Mouse (Mus musculus): ENCODE measurements at regions not wholly inside any gene's neighbourhood (a gene's known extent, or its start where the extent isn't known, plus 50 kb on each side); places are given as distances from the start of the nearest gene placed in this dataset.
"Not testable (repeated sequence)": the region's sequence is repeated elsewhere in the genome, so short reads cannot be mapped to it uniquely, and the experiment has no call there.

- H3K27me3 ChIP-seq (ENCODE audit: control insufficient read depth, insufficient read depth, low read length) = no peaks in the 10 kb centered on the region
- no peak overlapping the region for H3K9ac ChIP-seq (replicated peaks; ENCODE audit: low read depth, low read length)
- no peak overlapping the region for H3K4me2 ChIP-seq (ENCODE audit: low read depth, low read length)
- no peaks in the 10 kb centered on the region for H3K4me1 ChIP-seq (ENCODE audit: control insufficient read depth, insufficient read depth, low read length)
- H3K27ac ChIP-seq (ENCODE audit: low read depth, low read length) = no peak overlapping the region
- no peak overlapping the region for H3K4me3 ChIP-seq (ENCODE audit: low read depth, low read length)
- ATAC-seq (ENCODE audit: low read depth) = peak; percentile 54; the same call in 1 of the 2 replicates
- H3K9me3 ChIP-seq (ENCODE audit: control insufficient read depth, low read length) = no peaks in the 10 kb centered on the region
- 10% methylated on average over 3 of the region's 3 CpGs for WGBS
- no peaks in the 10 kb centered on the region for H3K36me3 ChIP-seq (ENCODE audit: control insufficient read depth, insufficient read depth, low read length)
Measured at GRCm38 (mm10) chr8:24386462-24386861, 339.2 kb downstream of the Adam3 start.

DNA sequence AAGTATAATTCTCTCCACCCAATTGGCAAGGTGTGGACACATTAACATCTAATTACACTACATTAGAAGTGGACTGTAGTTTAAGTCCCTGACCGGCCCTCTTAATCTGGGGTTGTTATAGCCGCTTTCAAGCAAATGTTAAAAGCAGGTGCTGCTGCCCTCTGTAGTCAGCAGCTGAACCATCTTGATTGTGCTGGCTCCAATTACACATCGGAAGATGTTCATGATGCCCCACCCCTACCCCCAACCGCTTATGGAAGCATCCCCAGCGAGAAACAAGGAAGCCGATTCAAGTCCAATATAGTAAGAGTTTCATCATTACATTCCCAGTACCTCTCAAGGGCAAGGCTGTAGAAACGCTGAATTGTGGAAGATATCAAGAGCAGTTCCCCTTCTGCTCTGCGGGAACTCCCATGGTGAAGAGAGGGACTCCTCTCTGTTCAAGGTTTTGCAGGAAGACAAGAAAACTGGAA is 341.7 kb downstream of the Adam3 start:
- Histone ChIP-seq H3K9ac (replicated peaks; ENCODE audit: low read depth, low read length) (no peak overlapping the region), H3K27ac (ENCODE audit: low read depth, low read length) (no peak overlapping the region), H3K9me3 (ENCODE audit: control insufficient read depth, low read length) (no peaks in the 10 kb centered on the region), H3K27me3 (ENCODE audit: control insufficient read depth, insufficient read depth, low read length) (no peaks in the 10 kb centered on the region), H3K36me3 (ENCODE audit: control insufficient read depth, insufficient read depth, low read length) (no peaks in the 10 kb centered on the region), H3K4me1 (ENCODE audit: control insufficient read depth, insufficient read depth, low read length) (no peaks in the 10 kb centered on the region), H3K4me2 (ENCODE audit: low read depth, low read length) (no peak overlapping the region), H3K4me3 (ENCODE audit: low read depth, low read length) (no peak overlapping the region)
- ATAC-seq (ENCODE audit: low read depth) = peak; percentile 44
- 58% methylated on average over 8 of the region's 8 CpGs for WGBS

DNA sequence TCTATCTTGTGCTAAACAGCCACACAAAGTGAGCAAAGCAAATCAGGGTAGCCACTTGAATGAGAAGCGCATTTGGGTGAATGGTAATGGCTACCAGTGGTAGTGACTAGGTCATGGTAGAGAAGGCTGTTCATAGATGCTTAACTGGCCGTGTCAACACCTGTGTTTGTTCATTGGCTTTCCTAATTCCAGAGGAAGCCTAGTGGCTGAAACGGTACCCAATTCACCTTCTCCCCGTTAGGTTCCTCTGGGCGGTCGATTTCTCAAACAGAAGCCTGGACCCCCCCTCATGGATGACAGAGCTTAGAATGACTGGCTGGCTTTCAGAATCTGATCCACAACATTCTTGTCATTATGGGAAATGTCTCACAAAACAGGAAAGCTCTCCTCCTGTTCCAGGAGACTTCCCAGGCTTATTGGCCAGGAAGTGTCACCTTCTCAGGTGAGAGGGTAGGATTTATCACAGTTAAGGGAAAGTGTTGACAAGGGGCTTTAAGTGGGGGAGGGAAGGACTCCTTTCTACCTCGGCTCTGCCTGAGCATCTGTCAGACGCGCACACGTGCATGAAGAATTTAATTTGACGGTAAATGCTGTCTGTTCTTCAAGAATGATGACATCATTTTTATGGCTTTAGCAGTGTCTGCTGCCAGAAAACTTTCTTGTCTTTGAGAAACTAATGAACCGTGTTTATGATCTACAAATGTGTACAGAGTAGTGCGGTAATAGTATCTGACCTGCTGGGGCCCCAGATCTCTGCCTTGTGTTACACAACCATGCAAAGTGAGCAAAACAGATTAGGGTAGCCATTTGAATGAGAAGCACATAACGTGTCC is 342.3 kb downstream of the Adam3 start:
- Histone ChIP-seq H3K4me3 (ENCODE audit: low read depth, low read length) (no peak overlapping the region), H3K9me3 (ENCODE audit: control insufficient read depth, low read length) (no peaks in the 10 kb centered on the region), H3K9ac (replicated peaks; ENCODE audit: low read depth, low read length) (no peak overlapping the region), H3K36me3 (ENCODE audit: control insufficient read depth, insufficient read depth, low read length) (no peaks in the 10 kb centered on the region), H3K4me1 (ENCODE audit: control insufficient read depth, insufficient read depth, low read length) (no peaks in the 10 kb centered on the region), H3K27me3 (ENCODE audit: control insufficient read depth, insufficient read depth, low read length) (no peaks in the 10 kb centered on the region), H3K4me2 (ENCODE audit: low read depth, low read length) (no peak overlapping the region), H3K27ac (ENCODE audit: low read depth, low read length) (no peak overlapping the region)
- peak; percentile 45 for ATAC-seq (ENCODE audit: low read depth)
- 47% methylated on average over 14 of the region's 14 CpGs for WGBS

- WGBS = 83% methylated on average over 3 of the region's 3 CpGs
- no peak for ATAC-seq (ENCODE audit: low read depth)
Measured at GRCm38 (mm10) chr8:24381666-24382253, 343.9 kb downstream of the Adam3 start.

GRCm38 (mm10) chr8:24378070-24378469 is 347.6 kb downstream of the Adam3 start:
- no peaks in the 10 kb centered on the region for H3K9me3 ChIP-seq (ENCODE audit: control insufficient read depth, low read length)
- no peak for ATAC-seq (ENCODE audit: low read depth)

More at GRCm38 (mm10) chr8:24381666-24382253, 343.9 kb downstream of the Adam3 start:
- H3K27me3 ChIP-seq (ENCODE audit: control insufficient read depth, insufficient read depth, low read length) = no peaks in the 10 kb centered on the region
- no peak overlapping the region for H3K4me2 ChIP-seq (ENCODE audit: low read depth, low read length)
- H3K36me3 ChIP-seq (ENCODE audit: control insufficient read depth, insufficient read depth, low read length) = no peaks in the 10 kb centered on the region
- H3K4me3 ChIP-seq (ENCODE audit: low read depth, low read length) = no peak overlapping the region
- H3K27ac ChIP-seq (ENCODE audit: low read depth, low read length) = no peak overlapping the region
- no peaks in the 10 kb centered on the region for H3K4me1 ChIP-seq (ENCODE audit: control insufficient read depth, insufficient read depth, low read length)
- H3K9ac ChIP-seq (replicated peaks; ENCODE audit: low read depth, low read length) = no peak overlapping the region
- H3K9me3 ChIP-seq (ENCODE audit: control insufficient read depth, low read length) = no peaks in the 10 kb centered on the region

DNA sequence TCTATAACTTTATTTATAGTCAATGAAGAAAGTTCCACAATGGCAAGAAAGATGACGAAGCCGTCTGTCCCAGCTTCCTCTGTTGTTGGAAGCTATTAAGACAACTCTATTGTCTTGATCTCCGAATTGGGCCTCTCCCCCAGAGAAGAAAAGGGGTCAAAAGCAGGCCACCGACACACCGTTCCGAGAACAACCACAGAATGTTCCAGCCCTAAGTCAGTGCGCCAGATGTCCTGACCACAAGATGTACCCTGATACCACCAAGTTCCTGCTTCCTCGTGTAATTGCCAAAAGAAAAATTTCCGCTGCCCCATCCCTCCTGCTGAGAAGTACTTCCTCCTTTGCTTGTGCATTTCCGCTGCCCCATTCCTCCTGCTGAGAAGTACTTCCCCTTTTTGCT is 348.8 kb downstream of the Adam3 start:
- not testable (repeated sequence) for ATAC-seq (ENCODE audit: low read depth); H3K27ac ChIP-seq (ENCODE audit: low read depth, low read length); H3K36me3 ChIP-seq (ENCODE audit: control insufficient read depth, insufficient read depth, low read length); H3K9me3 ChIP-seq (ENCODE audit: control insufficient read depth, low read length); H3K27me3 ChIP-seq (ENCODE audit: control insufficient read depth, insufficient read depth, low read length); H3K4me1 ChIP-seq (ENCODE audit: control insufficient read depth, insufficient read depth, low read length); H3K4me3 ChIP-seq (ENCODE audit: low read depth, low read length); H3K9ac ChIP-seq (replicated peaks; ENCODE audit: low read depth, low read length); H3K4me2 ChIP-seq (ENCODE audit: low read depth, low read length)
- 72% methylated on average over 10 of the region's 10 CpGs for whole genome bisulfite sequencing

More at GRCm38 (mm10) chr8:24378070-24378469, 347.6 kb downstream of the Adam3 start:
- Histone ChIP-seq H3K27ac (ENCODE audit: low read depth, low read length) (no peak overlapping the region), H3K27me3 (ENCODE audit: control insufficient read depth, insufficient read depth, low read length) (no peaks in the 10 kb centered on the region), H3K36me3 (ENCODE audit: control insufficient read depth, insufficient read depth, low read length) (no peaks in the 10 kb centered on the region), H3K4me2 (ENCODE audit: low read depth, low read length) (no peak overlapping the region), H3K9ac (replicated peaks; ENCODE audit: low read depth, low read length) (no peak overlapping the region), H3K4me3 (ENCODE audit: low read depth, low read length) (no peak overlapping the region), H3K4me1 (ENCODE audit: control insufficient read depth, insufficient read depth, low read length) (no peaks in the 10 kb centered on the region)

- Histone ChIP-seq H3K36me3 (ENCODE audit: control insufficient read depth, insufficient read depth, low read length) (no peaks in the 10 kb centered on the region), H3K27me3 (ENCODE audit: control insufficient read depth, insufficient read depth, low read length) (no peaks in the 10 kb centered on the region), H3K4me1 (ENCODE audit: control insufficient read depth, insufficient read depth, low read length) (no peaks in the 10 kb centered on the region), H3K27ac (ENCODE audit: low read depth, low read length) (no peak overlapping the region), H3K9me3 (ENCODE audit: control insufficient read depth, low read length) (no peaks in the 10 kb centered on the region), H3K4me2 (ENCODE audit: low read depth, low read length) (no peak overlapping the region), H3K9ac (replicated peaks; ENCODE audit: low read depth, low read length) (no peak overlapping the region), H3K4me3 (ENCODE audit: low read depth, low read length) (no peak overlapping the region)
- 92% methylated on average over 1 of the region's 1 CpGs for WGBS
- ATAC-seq (ENCODE audit: low read depth) = no peak
Measured at GRCm38 (mm10) chr8:24374503-24374902, 351.1 kb downstream of the Adam3 start.

DNA sequence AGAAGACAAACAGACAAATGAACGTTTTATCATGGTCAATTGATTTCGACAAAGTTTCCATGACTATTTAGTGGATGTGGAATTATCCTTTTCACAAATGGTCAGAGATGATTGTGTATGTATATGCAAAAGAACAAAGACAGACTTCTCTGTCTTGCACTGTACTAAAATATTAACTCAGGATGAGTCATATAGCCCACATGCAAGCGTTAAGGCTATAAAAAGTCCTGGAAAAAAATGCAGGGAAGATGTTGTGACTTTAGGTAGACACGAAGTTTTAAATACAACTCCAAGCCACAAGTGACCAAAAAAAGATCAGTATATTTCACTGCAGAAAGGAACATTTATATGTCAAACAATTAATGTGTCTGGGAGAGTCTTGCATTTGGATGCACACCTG is 353.6 kb downstream of the Adam3 start:
- Histone ChIP-seq H3K36me3 (ENCODE audit: control insufficient read depth, insufficient read depth, low read length) (no peaks in the 10 kb centered on the region), H3K4me2 (ENCODE audit: low read depth, low read length) (no peak overlapping the region), H3K27ac (ENCODE audit: low read depth, low read length) (no peak overlapping the region), H3K4me3 (ENCODE audit: low read depth, low read length) (no peak overlapping the region), H3K9ac (replicated peaks; ENCODE audit: low read depth, low read length) (no peak overlapping the region), H3K9me3 (ENCODE audit: control insufficient read depth, low read length) (no peaks in the 10 kb centered on the region), H3K4me1 (ENCODE audit: control insufficient read depth, insufficient read depth, low read length) (no peaks in the 10 kb centered on the region), H3K27me3 (ENCODE audit: control insufficient read depth, insufficient read depth, low read length) (no peaks in the 10 kb centered on the region)
- no peak for ATAC-seq (ENCODE audit: low read depth)
- WGBS = 82% methylated on average over 4 of the region's 4 CpGs

DNA sequence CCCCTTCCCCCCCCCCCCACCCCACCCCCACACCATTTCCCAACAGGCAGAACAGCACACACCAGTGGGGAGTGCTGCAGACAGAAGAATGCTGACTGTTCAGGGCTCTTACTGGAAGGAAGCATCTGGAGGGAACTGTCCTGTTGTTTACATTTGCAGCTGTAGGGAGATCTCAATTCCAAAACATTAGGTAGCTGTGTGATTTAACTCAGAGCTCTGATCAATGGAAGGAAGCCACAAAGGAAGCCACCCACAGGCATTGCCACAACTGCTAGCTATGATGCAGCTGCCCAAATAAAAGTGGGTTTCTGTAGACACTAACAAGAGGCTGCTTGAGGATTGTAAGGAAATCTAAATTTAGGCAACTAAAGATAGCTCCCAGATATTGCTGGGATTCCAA is 359.7 kb downstream of the Adam3 start:
- no peaks in the 10 kb centered on the region for H3K4me1 ChIP-seq (ENCODE audit: control insufficient read depth, insufficient read depth, low read length)
- ATAC-seq (ENCODE audit: low read depth) = no peak; the same call in 1 of the 2 replicates
- H3K27me3 ChIP-seq (ENCODE audit: control insufficient read depth, insufficient read depth, low read length) = no peaks in the 10 kb centered on the region
- no peak overlapping the region for H3K9ac ChIP-seq (replicated peaks; ENCODE audit: low read depth, low read length)
- H3K4me3 ChIP-seq (ENCODE audit: low read depth, low read length) = no peak overlapping the region
- no peak overlapping the region for H3K27ac ChIP-seq (ENCODE audit: low read depth, low read length)
- no peak overlapping the region for H3K4me2 ChIP-seq (ENCODE audit: low read depth, low read length)
- H3K36me3 ChIP-seq (ENCODE audit: control insufficient read depth, insufficient read depth, low read length) = no peaks in the 10 kb centered on the region
- no peaks in the 10 kb centered on the region for H3K9me3 ChIP-seq (ENCODE audit: control insufficient read depth, low read length)

Measured in neural tube, embryonic 14.5 days (tissue).